Mouse (Mus musculus): ENCODE measurements around the gene Tpsab1.

- TF ChIP-seq CTCF (IDR thresholded peaks at IDR 0.05; ENCODE audit: control insufficient read depth, insufficient read depth, insufficient replicate concordance, low read depth, low read length) (no peak), POLR2A (IDR thresholded peaks at IDR 0.05; ENCODE audit: control insufficient read depth, low read depth, low read length) (no peak)
Measured at GRCm38 (mm10) chr17:25361291-25361690, 15.9 kb upstream of the Tpsab1 start.

Data from testis, adult 2 months (tissue).